Mouse (Mus musculus) embryonic stem cell, embryonic (primary cell): ENCODE data around the gene Lhfpl2.
"Not testable (repeated sequence)": the region's sequence is repeated elsewhere in the genome, so short reads cannot be mapped to it uniquely, and the experiment has no call there.

Experiments used
- CTCF ChIA-PET, 4 experiments: fragments of 300-600 bp in 2 of 4; fragments of 350-600 bp in 2 of 4; sonication (Branson Sonifier 250); formaldehyde crosslinking; loops; one replicate each; lab custom pipeline; 2022; ENCODE audit warnings: inconsistent platforms in 2 of 4; lab: Charles Lee
- POLR2A ChIA-PET, 4 experiments: fragments of 300-600 bp in 2 of 4; fragments of 350-600 bp in 2 of 4; sonication (Branson Sonifier 250); formaldehyde crosslinking; loops; one replicate each; lab custom pipeline; 2022; ENCODE audit warnings: antibody characterized with exemption in 4 of 4, inconsistent platforms in 1 of 4; lab: Charles Lee

Gene Lhfpl2

DNA sequence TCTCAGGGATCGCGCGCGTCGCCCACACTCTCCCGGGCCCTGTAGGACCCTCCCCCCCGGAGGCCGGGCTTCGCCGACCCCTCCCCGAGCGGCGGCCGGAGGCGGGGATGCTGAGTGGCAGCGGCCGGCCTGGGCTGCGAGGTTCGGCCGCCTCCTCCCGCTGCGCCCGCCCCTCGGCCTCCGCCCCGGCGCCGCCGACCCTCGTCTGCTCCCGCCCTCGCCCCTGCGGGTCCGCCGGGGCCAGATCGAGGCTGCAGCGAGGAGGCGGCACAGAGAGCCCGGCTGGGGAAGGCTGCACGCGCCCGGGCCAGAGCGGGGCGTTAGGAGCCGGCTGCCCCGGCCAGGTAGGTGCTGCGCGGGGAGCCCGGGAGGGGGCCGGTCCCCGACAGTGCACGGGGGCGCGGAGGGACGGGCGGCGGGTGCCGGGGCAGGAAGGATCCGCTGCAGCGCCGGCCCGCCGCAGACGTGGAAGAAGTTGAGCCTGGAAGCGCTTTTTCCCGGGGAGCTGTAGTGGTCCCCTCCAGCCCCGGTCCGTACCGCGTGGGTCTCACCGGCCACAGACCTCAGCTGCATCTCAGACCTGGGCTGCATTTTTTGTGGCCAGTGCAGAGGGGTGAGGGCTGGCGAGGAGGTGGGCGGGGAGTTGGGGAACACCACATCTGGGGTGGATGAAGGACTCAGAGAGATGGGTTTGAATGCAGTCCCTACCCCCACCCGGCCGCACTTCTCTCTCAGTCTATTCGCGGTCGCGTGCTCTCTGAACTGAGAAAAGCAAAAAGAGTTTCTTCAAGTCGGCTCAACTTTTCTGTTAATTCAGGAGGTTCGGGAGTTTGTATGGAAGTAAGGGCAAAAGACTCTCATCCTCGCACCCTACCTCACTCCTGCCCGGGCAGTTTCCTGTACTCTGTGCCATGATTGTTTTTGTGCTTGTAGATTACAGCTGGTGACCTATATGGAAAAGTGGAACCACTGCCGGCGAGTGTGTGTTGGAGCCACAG, at the start of gene Lhfpl2:
Gene Lhfpl2 (plus strand): TSS at position 234 of the 998 bp plus-strand sequence.
- POLR2A ChIA-PET, result interaction anchor here in 2 of 4 experiments (0.6 to 1.3 kb wide), 5 partner anchors 11 to 223 kb away, joined by 3 to 4 read pairs (median 3); no protein-coding TSS in a partner anchor
- CTCF ChIA-PET, result interaction anchor here in 2 of 4 experiments (0.6 to 1.9 kb wide), 4 partner anchors 41 to 147 kb away, joined by 3 to 8 read pairs (median 5); no protein-coding TSS in a partner anchor

DNA sequence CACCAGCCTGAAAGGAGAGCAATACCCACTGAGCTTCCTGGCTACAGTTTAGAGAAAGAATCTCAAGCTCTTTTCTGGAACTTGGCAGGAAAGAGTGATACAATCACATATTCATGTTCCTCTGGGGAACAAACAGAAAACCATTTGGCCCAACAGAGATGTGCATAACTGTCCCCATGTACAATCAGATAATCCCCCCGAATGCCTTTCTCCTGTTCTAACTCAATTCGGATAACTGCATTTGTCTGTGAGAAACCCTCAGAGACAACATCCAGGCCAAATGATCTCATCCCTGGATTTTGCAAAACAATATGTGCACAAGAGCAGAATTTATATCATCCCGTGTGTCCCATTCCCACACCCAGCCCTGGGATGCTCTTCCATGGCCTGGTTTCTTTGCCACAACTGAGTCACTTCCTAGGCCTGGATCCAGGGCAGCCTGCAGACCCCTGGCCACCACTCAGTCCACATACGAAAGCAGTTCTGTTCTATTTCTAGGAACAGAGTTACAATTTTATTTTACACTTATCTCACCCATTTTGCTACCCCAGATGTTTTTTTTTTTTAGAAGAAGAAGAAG, 45.5 kb upstream of the Lhfpl2 start:
- CTCF ChIA-PET, result no interaction called here
- POLR2A ChIA-PET, result interaction anchor here in 2 of 4 experiments (0.7 to 1.3 kb wide), 3 partner anchors 22 to 364 kb away, joined by 3 to 4 read pairs (median 3); no protein-coding TSS in a partner anchor

DNA sequence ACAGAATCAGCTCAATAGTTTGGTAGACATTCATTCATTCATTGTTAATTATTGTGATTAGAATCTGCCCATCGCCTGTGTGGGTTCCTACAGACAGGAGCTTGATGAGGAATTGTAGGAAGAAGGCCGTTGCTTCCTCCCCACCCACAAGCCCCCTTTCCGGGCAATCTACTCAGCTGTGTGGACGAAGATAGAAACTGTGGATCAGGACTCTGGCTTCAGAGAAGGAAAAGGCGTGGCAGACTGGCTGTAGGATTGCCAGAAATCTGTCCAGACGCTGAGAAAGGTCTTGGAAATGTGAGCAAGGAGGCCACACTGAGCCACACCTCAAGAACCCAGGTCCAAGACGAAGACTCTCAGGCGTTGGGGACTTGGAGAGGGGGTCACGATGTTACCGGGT, 43.6 kb upstream of the Lhfpl2 start:
- ChIA-PET POLR2A (interaction anchor here in 1 of 4 experiments (0.5 kb wide), 1 partner anchor 227 kb away, joined by 5 read pairs; no protein-coding TSS in a partner anchor), CTCF (no interaction called here)

GRCm38 (mm10) chr13:94024575-94024974, 33.0 kb upstream of the Lhfpl2 start:
- POLR2A ChIA-PET, CTCF ChIA-PET: not testable (repeated sequence)

DNA sequence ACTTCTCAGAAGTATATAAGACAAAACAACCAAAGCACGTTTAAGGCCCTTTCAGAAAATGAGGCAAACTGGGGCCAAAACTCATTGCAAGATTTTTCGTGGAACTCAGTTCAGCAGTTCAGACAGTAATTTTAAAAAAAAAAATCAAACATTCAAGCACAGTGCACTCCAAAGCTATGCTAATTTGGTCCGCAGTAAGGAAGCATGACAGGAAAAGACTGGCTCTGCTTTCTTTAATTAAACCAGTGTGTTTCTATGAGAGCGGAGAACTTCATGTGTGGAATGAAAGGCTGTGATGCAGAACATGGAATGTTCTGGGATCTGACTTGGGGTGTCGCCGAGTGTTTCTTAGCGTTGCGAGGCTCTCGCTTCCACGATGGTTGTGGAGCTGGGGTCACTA, 28.4 kb upstream of the Lhfpl2 start:
- POLR2A ChIA-PET, result interaction anchor here in 3 of 4 experiments (0.6 to 1.5 kb wide), 6 partner anchors 9 to 943 kb away, joined by 3 to 5 read pairs (median 3); no protein-coding TSS in a partner anchor
- CTCF ChIA-PET, result no interaction called here

DNA sequence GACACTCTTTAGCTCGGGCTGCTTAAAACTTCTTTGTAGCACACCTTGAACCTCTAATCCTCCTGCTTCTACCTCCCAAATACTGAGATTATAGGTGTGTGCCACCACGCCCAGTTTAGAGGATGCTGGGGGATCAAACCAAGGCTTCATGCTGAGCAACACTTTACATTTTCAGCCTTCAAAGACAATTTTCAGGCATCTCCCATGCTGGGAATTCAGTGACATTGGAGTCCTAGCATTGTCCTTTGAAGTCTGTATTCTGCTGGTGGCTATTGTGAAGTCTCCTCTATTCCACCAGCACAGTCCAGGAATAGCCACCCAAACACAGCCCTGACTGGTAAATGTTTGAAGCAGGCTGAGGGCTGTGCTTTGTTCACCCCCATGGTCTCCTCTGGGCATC, 27.0 kb upstream of the Lhfpl2 start:
- POLR2A ChIA-PET, result interaction anchor here in 1 of 4 experiments (1.3 to 1.5 kb wide), 2 partner anchors 8 to 25 kb away, joined by 3 to 5 read pairs; no protein-coding TSS in a partner anchor
- CTCF ChIA-PET, result interaction anchor here in 1 of 4 experiments (0.6 kb wide), 1 partner anchor 175 kb away, joined by 4 read pairs; no protein-coding TSS in a partner anchor

DNA sequence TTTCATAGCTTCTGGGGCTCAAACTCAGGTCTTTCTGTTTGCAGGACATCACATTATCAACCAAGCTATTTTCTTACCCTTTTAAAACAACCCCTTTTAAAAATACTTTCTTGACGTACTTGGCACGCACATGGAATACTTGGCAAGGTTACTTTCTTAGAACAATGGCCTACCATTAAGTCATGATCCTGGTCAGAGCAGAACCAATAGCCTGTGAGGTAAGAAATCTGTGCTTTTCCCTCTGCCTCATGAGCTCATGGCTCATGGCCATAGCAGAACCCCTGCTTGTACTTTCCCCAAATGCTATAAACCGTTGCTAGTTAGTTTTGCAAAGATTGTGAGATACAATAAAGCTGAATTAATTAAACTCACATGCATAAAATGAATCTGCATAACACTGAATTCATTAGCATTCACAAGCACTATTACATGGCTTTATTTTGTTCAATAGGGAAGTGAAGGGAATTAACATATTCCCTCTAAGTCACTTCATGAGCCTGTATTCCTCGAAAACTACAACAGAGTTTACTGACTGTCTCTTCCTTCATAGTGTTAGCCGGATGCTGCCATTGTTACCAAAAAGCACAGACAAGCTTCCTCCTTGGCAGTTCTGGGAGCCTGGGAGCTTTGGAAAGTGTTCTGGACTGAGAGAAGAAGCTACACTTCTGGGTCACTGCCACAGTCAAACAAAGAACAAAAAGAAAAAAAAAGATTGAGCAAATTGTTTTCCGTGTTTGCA, 20.1 kb upstream of the Lhfpl2 start:
- CTCF ChIA-PET, result interaction anchor here in 2 of 4 experiments (0.6 to 1.2 kb wide), 3 partner anchors 31 to 439 kb away, joined by 3 to 8 read pairs (median 3); no protein-coding TSS in a partner anchor
- POLR2A ChIA-PET, result interaction anchor here in 1 of 4 experiments (0.6 to 1.7 kb wide), 4 partner anchors 8 to 47 kb away, joined by 3 to 5 read pairs (median 4); no protein-coding TSS in a partner anchor

DNA sequence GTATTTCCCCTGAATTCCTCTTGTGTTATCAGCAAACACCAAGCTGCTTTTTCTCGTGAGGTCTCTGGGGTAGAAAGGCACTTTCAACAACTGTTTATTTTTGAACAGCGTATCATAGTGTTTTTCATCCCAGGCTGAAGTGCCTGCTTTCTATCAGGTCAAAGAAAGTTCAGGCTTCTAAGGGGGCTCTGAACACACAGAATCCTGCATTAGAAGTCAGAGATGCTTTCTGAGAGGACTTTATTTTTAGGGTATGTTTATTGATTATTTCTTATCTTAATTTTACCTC, 19.6 kb upstream of the Lhfpl2 start:
- CTCF ChIA-PET, result interaction anchor here in 1 of 4 experiments (0.6 kb wide), 2 partner anchors 31 to 439 kb away, joined by 3 to 8 read pairs; no protein-coding TSS in a partner anchor
- POLR2A ChIA-PET, result interaction anchor here in 1 of 4 experiments (0.6 to 1.7 kb wide), 4 partner anchors 8 to 48 kb away, joined by 3 to 5 read pairs (median 4); no protein-coding TSS in a partner anchor

GRCm38 (mm10) chr13:94050036-94050435, 7.6 kb upstream of the Lhfpl2 start:
- ChIA-PET CTCF (interaction anchor here in 1 of 4 experiments (0.6 kb wide), 1 partner anchor 1392 kb away, joined by 4 read pairs; no protein-coding TSS in a partner anchor), POLR2A (no interaction called here)

- ChIA-PET CTCF (interaction anchor here in 1 of 4 experiments (0.6 kb wide), 1 partner anchor 1393 kb away, joined by 4 read pairs; no protein-coding TSS in a partner anchor), POLR2A (interaction anchor here in 1 of 4 experiments (0.6 kb wide), 1 partner anchor 17 kb away, joined by 4 read pairs; no protein-coding TSS in a partner anchor)
These were observed 6.8 kb upstream of the Lhfpl2 start for GRCm38 (mm10) chr13:94050782-94051181.

- POLR2A ChIA-PET, result interaction anchor here in 3 of 4 experiments (0.7 to 1.3 kb wide), 7 partner anchors 8 to 1024 kb away, joined by 3 to 4 read pairs (median 3); no protein-coding TSS in a partner anchor
- CTCF ChIA-PET, result interaction anchor here in 2 of 4 experiments (0.6 to 0.7 kb wide), 3 partner anchors 41 to 812 kb away, joined by 3 to 6 read pairs (median 6); no protein-coding TSS in a partner anchor
These were observed 497 bp upstream of the Lhfpl2 start for GRCm38 (mm10) chr13:94057036-94057562.

GRCm38 (mm10) chr13:94058642-94059222, 1.1 kb downstream of the Lhfpl2 start:
- CTCF ChIA-PET, result interaction anchor here in 2 of 4 experiments (1.0 to 1.9 kb wide), 4 partner anchors 10 to 146 kb away, joined by 3 to 8 read pairs (median 4); no protein-coding TSS in a partner anchor
- POLR2A ChIA-PET, result interaction anchor here in 1 of 4 experiments (1.0 to 1.1 kb wide), 2 partner anchors 10 to 60 kb away, joined by 3 to 4 read pairs; no protein-coding TSS in a partner anchor

GRCm38 (mm10) chr13:94059373-94059772, 1.8 kb downstream of the Lhfpl2 start:
- CTCF ChIA-PET, result interaction anchor here (0.6 to 1.9 kb wide), 7 partner anchors 9 to 146 kb away, joined by 3 to 8 read pairs (median 3); no protein-coding TSS in a partner anchor
- POLR2A ChIA-PET, result interaction anchor here in 1 of 4 experiments (1.0 to 1.1 kb wide), 2 partner anchors 9 to 59 kb away, joined by 3 to 4 read pairs; no protein-coding TSS in a partner anchor

GRCm38 (mm10) chr13:94059778-94060177, 2.2 kb downstream of the Lhfpl2 start:
- CTCF ChIA-PET, result interaction anchor here (0.6 to 1.9 kb wide), 6 partner anchors 9 to 145 kb away, joined by 3 to 8 read pairs (median 3); no protein-coding TSS in a partner anchor
- POLR2A ChIA-PET, result interaction anchor here in 1 of 4 experiments (1.0 to 1.1 kb wide), 2 partner anchors 9 to 58 kb away, joined by 3 to 4 read pairs; no protein-coding TSS in a partner anchor

DNA sequence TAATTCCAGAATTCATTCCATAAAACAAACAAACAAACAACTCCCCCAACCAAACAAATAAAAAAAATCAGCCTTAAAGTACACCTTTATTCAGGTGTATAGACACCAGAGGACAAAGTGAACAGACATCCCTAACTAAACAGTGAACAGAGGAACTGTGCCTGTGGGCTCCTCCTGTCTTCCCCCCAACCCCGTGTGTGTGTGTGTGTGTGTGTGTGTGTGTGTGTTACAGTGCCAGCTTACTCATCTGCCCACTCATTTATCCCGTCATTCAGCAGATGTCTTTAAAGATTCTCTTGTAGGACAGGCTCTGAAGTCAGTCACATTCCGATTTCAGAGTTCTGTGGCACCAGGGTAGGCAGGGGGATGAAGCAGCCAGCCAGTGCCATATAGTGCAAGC, 2.9 kb downstream of the Lhfpl2 start:
- POLR2A ChIA-PET, result interaction anchor here in 1 of 4 experiments (0.5 kb wide), 1 partner anchor 8 kb away, joined by 4 read pairs; no protein-coding TSS in a partner anchor
- CTCF ChIA-PET, result interaction anchor here in 1 of 4 experiments (1.5 kb wide), 1 partner anchor 145 kb away, joined by 4 read pairs; no protein-coding TSS in a partner anchor

- POLR2A ChIA-PET, result interaction anchor here in 1 of 4 experiments (0.5 to 1.4 kb wide), 4 partner anchors 96 to 217 kb away, joined by 3 to 4 read pairs (median 3); no protein-coding TSS in a partner anchor
- CTCF ChIA-PET, result interaction anchor here in 2 of 4 experiments (0.6 to 1.5 kb wide), 3 partner anchors 108 to 314 kb away, joined by 3 to 7 read pairs (median 4); no protein-coding TSS in a partner anchor
These were observed 3.8 kb downstream of the Lhfpl2 start for GRCm38 (mm10) chr13:94061256-94061877.
